Mouse (Mus musculus): ENCODE measurements around the gene Serpina5.
"Not testable (repeated sequence)": the region's sequence is repeated elsewhere in the genome, so short reads cannot be mapped to it uniquely, and the experiment has no call there.

Gene Serpina5

DNA sequence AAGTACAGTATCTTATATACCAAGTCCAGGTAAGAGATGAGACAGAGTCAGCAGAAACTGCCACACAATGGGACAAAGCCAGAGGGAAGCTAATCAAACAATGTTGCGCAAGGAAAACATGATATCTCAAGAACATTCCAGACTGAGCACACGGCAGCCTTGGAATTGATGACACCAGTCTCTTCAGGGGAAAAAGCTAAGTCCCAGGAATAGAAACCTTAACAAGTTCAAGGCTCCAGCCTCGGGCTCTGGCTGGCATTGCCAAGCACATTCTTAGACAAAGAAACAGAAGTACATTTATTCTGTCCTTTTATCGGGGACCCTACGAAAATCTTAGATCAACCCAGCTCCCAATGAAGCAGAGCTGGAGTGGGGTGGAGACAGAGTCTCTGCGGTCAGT lies at the start of gene Serpina5:
Serpina5 (plus strand) TSS at position 346 of the 400 bp plus-strand sequence.
- DNase-seq = no peak

DNA sequence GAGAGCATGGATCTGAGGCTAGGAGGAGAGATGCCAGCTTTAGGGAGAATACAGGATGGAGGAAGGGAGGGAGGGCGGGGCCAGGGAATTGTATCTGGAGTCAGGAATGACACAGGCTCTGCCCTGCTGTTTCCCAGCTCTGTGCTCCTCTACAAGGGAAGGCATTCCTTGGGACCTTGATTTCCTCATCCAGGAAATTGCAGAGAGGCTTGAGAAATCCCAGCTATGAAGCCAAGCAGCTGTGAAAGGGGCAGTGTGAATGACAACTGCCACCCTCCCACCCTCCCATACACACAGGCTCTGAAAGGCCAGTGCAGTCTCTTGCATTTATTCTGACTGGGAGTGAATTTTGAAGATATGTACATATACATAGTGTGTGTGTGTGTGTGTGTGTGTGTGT lies 46.9 kb upstream of the Serpina5 start:
- DNase-seq = peak in 1 of 2 experiments; percentile 32

DNA sequence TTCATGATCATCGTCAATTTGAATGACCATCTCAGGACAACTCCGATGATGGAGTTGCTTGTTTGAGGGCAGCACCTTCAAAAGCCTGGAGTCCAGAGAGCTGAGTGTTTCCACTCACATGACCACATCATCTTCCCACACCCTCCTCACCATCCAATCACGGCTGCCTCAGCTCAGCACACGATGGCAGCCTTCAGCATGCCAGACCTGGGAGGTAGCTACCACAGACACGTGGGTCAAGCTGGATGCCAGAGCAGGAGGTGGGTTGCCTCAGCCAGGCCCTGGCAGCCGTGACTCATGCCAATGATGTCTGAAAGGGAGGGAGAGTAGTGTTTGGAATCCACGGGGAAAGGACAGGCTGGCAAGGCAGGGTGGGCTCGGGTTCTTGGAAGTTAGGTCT lies 45.2 kb upstream of the Serpina5 start:
- DNase-seq = peak; percentile 29 to 32

DNA sequence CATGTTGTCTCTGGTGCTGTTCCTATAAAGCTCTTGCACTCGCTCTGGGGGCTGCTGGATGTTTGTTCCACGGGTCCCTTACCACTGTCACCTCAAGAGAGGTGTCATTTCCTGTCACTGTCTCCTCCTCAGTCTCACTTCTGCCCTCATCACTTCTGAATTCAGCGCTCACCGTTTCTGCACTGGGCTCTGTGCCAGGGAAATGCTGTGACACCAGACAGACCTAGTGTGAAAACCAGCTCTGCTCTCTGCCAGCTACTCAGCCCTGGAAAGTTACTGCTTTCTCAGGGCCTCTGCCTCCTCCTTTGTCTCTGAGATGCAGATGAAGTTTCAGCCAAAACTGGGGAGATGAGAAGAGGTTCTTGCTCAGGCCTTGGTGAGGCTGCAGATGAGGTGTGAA lies 43.9 kb upstream of the Serpina5 start:
- peak in 1 of 2 experiments; percentile 11 for DNase-seq

DNA sequence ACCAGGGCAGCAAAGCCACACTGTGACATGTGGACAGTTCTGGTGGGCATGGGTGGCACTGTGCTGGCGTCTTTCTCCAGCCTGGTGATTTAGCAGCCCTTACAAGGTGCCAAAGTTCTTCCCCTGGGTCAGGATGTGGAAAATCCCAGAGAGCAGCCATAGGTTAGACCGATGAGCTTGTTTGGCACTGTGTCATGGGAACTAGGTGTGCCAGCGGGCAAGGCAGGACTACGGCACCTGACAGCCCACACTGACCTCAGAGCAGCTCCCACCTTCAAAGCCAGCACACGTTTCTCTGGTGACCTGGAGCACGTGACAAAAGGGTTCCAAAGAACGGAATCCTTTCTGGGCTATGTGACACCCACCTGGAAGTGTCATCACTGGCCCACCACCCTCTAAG lies 43.4 kb upstream of the Serpina5 start:
- no peak for DNase-seq

DNA sequence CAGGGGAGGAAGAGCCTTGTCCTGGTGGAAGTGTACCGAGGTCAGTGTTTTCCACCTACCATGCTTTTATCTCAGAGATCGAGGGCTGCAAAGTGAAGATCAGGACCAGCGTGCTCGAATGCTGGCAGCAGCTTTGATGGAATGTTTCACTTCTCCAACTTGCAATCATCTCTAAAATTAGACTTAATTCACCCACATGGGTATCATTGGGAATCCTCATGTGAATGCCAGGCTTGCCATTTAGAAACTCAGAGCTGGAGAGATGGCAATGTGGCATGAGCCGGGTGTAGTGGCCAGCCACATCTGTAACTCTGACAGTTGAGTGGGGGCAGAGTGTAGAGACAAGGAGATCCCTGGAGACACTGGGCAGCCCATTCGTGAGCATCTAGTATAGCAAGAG lies 40.8 kb upstream of the Serpina5 start:
- no peak for DNase-seq

DNA sequence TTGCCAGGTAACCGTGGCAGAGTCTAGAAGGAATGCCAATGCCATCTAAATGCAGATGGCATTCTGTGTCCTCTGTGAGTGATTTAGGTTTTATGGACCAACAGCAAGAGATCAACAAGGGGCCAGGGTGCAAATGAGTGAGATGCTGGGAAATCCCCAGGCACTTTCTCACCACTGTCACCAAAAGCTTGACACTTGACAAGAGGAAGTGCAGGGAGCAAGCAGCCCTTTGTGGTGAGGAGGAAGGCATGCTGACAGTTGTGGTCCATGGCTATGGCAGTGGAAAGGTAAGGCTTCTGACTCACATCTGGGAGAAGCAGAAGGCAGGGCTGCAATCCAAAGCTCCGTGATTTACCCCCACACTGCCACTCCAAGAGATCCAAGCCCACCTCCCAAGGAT lies 39.1 kb upstream of the Serpina5 start:
- no peak for DNase-seq

DNA sequence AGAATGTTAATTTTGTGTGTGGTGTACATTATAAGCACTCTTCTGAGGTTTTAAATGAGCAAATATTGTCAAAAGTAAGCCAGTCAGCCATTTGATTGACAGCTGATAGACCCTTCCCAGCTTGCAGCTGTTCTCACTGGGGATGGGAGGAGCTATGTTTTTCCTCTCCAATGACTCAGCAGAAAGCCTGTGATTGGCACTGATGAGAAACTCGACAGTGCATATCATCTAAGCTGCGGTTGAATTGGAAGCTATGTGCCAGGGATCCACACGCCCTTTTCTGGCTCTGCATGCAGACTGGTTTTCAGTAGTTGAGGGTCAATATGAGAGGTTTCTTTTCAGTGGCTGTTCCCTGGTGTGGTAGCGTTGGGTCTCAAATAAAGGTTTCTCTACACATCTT lies 36.4 kb upstream of the Serpina5 start:
- no peak for DNase-seq

DNA sequence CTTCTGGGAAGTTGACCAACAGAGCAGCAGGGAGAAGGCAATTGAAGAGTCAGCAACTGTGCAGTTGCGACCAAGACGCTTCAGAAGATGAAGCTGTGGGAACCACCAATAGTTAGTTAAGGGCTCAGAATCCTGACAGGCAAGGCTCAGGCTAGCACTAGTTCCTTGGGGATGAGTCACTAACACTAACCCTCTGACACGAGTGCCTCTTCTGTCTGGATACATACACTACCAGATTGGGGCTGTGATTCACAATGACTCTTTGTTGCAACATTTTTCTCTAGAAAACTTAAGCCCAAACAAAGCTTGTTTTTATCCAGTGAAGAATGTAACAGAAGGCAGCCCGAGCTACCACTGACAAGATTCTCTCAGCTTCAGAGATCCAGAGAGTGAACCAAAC lies 35.9 kb upstream of the Serpina5 start:
- DNase-seq = no peak

DNA sequence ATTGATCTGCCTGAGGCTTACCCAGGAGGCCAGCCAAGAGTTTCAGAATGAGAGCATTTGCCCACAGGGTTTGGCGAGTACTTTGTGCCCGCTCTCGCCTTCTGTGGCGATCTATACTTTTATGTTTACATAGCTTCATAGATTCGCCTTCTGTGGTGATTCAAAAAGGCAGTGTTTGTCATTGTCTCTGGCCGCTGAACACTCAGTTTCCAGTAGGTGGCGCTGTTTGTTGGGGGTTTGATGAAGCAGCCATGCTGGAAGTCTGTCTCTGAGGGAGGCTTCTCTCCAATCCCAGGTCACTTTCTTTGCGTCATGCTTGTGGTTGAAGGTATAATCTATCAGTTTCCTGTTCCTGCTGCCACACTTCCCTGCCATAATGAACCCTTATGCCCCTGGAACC lies 34.7 kb upstream of the Serpina5 start:
- DNase-seq = peak; percentile 49 to 54

DNA sequence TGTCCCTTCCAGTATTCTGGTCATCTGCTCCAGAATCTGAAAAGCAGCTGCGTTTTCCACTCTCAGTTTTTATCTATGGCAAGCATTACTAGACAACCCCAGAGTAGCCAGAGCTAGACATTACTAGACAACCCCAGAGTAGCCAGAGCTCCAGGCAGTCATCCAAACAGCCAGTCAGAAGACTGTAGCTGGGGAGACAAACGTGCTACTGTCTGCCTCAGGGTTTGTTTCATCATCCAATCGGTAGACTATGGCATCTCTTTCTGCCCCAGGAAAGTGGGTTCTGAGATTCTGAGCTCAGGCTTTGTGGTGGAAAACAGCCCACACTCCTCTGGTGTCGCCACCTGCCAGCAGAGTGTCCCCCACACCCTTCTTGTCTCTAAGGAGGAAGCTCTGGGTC lies 33.4 kb upstream of the Serpina5 start:
- peak; percentile 24 to 26 for DNase-seq

DNA sequence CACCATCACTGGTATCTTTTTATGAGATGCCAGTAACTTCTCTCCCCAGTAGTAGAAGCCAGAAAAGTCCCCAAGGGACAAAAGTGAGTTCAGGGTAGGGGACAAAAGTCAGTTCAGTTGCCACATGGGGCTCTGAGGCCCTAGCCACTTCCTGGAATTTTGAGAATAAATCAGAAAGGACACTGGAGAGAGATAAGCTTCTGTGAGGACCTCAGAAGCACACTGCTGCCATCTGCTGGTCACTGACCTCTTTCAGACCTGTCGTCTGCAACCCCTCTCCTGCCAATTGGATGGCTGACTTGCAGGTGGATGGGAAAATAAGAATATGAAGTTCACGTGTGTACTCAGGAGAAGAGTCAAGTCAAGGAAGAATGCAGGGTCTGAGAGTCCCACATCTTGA lies 31.3 kb upstream of the Serpina5 start:
- peak; percentile 52 to 63 for DNase-seq

DNA sequence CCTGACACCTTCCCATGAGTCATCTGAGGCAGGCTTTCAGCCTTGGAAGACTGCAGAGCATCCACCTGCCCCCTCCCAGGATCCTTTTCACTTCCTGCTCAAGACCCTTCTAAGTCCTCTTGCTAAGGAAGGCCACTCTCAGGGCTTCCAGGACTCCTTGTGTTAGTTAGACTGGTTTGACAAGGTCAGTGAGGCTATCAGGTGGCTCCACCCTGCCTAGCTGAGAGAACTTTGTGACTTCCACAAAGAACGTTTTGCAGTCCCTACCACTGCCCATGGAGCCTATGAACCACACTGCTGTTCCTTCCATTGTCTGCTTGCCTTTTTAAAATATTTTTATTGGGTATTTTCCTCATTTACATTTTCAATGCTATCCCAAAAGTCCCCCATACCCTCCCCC lies 29.2 kb upstream of the Serpina5 start:
- DNase-seq = no peak

DNA sequence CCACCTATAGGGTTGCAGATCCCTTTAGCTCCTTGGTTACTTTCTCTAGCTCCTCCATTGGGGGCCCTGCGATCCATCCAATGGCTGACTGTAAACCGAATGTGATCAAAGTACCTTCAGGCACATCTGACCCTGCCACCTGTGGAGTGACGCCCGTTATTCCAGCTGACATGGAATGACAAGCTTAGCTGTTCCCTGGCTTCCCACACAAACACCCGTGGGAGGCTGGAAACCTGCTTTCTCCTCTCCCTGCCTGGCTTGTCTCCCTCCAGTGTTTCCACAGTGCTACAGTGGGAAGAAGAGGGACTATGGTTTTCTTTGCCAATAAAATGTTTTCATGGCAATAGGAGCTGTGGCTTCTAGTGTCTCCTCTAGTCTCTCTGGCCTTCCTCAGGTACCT lies 28.6 kb upstream of the Serpina5 start:
- no peak for DNase-seq

DNA sequence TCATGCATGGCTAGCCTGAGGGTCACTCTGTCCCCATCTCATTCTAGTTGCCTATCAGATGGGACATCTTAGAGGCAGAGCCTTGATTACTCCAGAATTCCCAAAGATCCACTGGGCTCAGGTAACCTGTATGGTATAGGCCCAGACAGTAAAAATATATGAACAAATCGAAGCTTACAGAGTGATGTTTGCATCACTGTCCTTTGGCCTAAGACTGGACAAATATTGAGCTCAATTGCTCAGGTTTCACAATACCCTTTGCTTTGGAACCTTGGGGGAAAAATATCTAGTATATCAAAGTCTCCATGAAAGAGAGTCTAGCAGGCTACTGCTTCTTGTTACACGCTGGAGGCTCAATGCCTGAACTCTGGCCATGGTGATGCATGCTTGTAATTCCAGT lies 10.8 kb upstream of the Serpina5 start:
- no peak for DNase-seq

DNA sequence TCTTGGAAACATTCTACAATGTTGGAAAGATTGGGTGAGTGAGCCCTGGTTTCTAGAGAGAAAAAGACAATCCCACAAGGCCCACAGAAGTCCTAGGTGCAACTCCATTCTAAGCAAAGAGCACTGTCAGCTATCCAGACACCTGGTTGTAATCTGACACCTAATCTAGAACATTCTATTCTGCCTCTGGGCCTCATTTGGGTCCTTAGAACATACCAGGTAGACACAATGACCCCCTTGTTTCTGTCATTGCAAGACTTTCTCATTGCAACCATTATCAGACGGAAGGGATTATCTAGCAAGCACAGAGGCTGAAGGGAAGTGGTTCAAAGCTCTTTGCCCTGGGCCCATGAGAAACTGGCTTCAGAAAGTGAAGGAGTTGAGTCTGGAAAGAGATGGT lies 9.6 kb upstream of the Serpina5 start:
- DNase-seq = no peak

DNA sequence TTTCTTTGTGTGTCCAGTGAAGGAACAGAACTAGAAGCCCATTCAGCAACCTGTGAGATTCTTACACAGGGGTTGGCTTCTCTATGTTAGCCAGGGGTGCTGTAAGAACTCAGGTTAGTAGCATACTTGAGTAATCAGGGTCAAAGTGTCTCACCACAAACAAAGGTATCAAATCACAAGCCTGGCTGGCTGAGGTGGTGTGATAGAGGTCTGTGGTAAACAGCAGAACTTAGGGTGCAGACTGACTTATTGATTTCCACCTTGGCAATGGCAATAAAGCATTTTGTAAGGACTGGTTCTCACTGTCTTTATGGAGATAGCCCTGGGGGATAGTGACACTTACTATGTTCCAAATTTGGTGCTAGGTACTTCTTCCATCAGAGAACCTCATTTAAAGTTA lies 4.9 kb downstream of the Serpina5 start:
- peak in 1 of 2 experiments; percentile 8 for DNase-seq

DNA sequence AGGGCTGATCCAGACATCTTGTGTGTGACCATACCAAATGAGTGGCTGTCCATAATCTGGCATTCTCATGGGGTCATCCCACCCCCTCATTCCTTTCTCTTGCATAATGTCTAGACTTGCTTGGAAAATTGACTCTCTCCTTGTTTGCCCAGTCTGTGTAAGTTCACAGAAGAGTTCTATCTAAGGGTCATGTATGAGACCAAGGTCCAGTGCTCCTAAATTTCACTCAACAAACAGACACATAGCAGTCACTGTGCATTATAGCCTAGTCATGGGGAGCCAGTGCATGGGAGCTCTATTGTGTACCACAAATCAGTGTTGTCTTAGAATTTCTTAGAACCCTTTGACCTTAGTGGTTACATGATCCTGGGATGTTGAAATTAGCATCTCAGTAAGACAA lies 6.0 kb downstream of the Serpina5 start:
- DNase-seq = no peak

DNA sequence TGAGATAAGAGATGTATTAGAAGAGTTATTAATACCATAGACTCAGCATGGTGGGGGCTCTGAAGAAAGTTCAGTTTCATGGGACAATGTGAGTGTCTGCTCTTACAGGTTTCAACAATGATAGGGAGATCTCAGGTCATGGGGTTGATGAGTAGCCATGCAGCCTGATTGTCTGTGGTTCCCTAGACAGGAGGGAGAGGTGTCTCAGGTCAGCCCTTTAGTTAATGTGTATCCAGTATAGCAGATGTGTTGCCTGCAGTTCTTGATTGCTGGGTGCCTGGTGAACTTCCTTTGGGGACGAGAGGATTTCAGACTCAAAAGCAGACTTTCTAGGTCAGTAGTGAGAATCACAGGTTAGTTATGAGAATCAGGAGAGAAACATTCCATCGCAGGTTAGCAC lies 7.6 kb downstream of the Serpina5 start:
- no peak for DNase-seq

DNA sequence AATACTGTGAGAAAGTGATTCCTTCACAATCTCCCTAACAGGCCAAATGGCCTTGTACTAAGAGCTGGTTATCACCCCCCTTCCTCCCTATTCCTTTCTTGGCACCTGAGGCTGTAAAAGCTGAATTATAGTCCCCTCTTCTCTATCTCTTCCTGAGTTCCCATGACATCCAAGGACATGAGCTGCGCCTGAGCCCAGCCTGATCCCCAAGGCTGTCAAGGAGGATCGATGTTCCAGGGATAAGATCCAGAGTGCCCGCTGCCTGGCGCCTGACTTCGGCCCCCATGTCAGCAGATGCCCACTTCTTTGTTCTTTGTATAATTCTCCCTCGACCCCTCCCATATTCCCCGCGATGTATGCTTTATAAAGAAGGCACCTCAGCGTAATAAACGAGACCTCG lies 11.4 kb downstream of the Serpina5 start, which contains the start of gene Serpina3a:
Serpina3a (plus strand) TSS at position 392 of the 400 bp plus-strand sequence.
- not testable (repeated sequence) for DNase-seq

DNA sequence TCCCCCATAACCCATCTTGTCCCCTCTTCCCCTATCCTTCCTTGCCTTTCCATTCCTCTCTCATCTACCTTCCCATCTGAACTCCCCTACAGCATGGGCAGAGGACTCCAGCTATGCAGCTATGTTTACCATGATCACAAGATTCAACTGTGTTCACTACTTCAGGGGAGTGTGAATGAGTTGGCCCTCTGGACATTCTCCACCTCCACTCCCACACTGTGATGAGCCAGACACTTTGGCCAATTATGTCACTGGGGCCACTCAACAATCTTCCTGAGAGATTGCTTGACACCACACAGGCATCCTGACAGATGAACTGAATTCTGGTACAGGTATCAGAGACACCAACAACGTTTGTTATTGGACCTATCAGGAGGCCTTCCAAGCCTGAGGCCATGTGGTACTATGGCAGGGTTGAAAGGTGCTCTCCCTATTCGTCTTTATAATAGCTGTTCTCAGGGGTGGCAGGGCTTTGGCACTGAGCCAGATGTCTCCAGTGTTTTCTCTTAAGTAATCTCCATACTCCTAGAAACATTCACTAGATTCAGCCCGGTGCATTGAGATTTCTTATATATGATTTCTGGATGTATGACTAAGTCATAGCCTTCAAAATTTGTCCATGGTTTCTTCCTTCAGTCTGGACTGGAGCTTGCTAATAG lies 14.1 kb downstream of the Serpina5 start:
- DNase-seq = no peak

DNA sequence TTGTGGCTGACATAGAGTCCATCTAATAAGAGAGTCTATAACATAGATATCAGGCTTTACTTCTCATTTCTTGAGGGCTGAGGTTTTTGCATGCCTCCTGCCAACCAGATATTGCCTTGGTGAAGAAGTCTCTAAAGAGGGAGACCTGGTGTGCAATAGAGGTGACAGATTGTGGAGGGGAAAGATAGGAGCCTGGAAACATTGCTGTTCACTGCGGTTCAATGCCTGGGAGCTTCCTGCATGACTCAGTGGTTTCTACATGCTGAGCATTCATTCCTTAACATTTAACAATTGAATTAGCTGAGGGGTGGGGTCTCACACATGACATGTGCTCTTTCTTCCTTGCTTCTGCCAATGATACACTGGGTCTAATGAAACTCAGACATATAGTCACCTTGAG lies 22.2 kb downstream of the Serpina5 start:
- no peak for DNase-seq

DNA sequence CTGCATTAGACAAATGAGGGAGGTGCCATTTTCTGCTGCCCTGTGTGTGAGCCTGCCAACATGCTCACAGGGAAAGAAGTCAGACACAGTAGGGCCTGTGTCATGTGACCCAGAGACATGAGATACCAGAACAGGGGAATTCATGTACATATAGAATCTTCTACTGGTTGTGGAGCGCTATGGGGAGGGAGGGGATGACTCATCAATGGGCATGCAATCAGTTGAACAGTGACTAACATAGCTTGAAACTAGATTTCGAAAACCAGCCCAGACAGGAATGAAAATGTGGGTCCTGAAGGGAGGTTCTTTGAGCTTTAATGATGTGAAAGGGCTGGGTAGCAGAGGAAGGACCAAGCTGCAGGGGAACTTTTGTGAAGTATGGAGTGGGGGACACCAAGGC lies 23.1 kb downstream of the Serpina5 start:
- no peak for DNase-seq

DNA sequence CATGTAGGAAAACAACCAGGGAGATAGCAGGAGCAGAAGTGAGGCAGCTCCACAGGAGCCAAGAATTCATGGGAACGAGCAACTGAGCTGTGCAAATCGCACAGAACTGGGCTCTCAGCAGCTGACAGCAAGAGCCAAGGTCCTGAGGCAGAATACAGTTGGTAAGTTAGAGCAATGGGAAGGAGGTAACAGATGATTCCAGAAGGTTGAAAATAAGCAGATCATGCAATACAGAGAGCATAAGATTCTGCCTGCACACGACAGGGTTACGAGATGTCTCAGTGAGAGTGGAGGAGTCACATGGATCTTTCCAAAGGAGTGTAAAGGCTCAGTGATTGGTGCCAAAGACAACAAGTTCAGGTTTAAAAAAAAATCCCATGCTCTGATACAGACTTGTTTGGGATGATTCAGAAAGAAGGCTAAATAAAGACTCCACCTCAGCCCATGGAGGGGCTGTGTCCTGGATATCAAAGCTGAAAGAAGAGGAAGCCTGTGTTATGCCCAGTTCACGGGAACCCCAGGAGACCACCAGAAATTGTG lies 24.2 kb downstream of the Serpina5 start:
- DNase-seq = no peak

DNA sequence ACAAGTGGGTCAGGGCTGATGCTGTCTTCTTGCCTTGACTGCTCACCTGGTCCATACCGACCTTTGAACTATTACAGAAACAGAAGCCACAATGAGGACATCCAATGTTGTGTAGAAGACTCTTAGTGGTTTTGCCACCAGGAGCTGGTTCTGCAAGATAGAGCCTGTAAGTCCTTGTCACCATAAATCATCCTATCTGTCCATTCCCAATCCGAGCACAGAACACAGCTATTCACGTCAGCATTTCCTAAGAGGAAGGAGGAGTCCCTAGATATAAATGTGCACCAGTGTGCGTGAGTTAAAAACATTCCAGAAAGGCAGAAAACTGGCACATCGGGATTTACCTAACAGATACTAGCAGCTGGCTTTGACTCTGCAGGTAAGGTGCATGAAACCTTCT lies 26.8 kb downstream of the Serpina5 start, which contains the start of gene Serpina3b:
Serpina3b (plus strand) TSS at position 301 of the 400 bp plus-strand sequence.
- no peak for DNase-seq
